Mouse (Mus musculus) hindbrain, embryonic 12.5 days (tissue): ENCODE measurements around the gene Bnc2. TPM values are rescaled to one million over a fixed set of nuclear protein-coding genes. Genes with fewer than 3 reads are reported as not detected.

ENCODE experiments used
- ATAC-seq: fragments of 200-750 bp; cut with Nextera tagmentation; 2 replicates; pipeline ENCODE4 v1.8.0; 2017; ENCODE audit warnings: moderate TSS enrichment; ENCODE audit not compliant: low FRiP score
- H3K27ac ChIP-seq: fragments of 300-500 bp; sonication (generic); 2 replicates; pipeline ENCODE4 v1.5.1; 2016; ENCODE audit warnings: mild to moderate bottlenecking
- H3K27me3 ChIP-seq: fragments of 300-500 bp; sonication (generic); 2 replicates; pipeline ENCODE4 v1.6.1; 2016; ENCODE audit warnings: mild to moderate bottlenecking
- H3K36me3 ChIP-seq: fragments of 300-500 bp; sonication (generic); 2 replicates; pipeline ENCODE4 v1.6.1; 2016; ENCODE audit warnings: mild to moderate bottlenecking
- H3K4me1 ChIP-seq: fragments of 300-500 bp; sonication (generic); 2 replicates; pipeline ENCODE4 v1.6.1; 2016
- H3K4me2 ChIP-seq: fragments of 300-500 bp; sonication (generic); replicated peaks from 2 replicates; pipeline ENCODE4 v1.6.1; 2016; ENCODE audit warnings: mild to moderate bottlenecking
- H3K4me3 ChIP-seq: fragments of 300-500 bp; sonication (generic); 2 replicates; pipeline ENCODE4 v1.5.1; 2016; ENCODE audit warnings: mild to moderate bottlenecking
- H3K9ac ChIP-seq: fragments of 300-500 bp; sonication (generic); 2 replicates; pipeline ENCODE4 v1.6.1; 2016; ENCODE audit warnings: mild to moderate bottlenecking, moderate library complexity
- H3K9me3 ChIP-seq: fragments of 300-500 bp; sonication (generic); replicated peaks from 2 replicates; pipeline ENCODE4 v1.6.1; 2016; ENCODE audit warnings: mild to moderate bottlenecking
- WGBS: fragments of 180-500 bp; shearing (Covaris S2); methylation state at CpG from one replicate; pipeline ENCODE4 v1.1.7; 2016; 5-methylcytosine and 5-hydroxymethylcytosine counted together
- polyA plus RNA-seq: library from polyadenylated mRNA; unstranded; fragments of >200 nt; fragmentation: Nextera tagmentation; extraction: Ambion mirVana; gene quantifications from 2 replicates; pipeline ENCODE4 v1.2.1, GENCODE M21; 2016

Bnc2 gene
- polyA plus RNA-seq, 1 experiment from 2014 or later = 19.2 TPM

- WGBS = 51% methylated on average over 8 of the region's 8 CpGs
- H3K9me3 ChIP-seq = no peaks in the 10 kb centered on the region
- 0 out of 2 replicates have a peak overlapping the region, but pooled peaks have one; percentile 25 for H3K27ac ChIP-seq
- H3K4me1 ChIP-seq = peaks cover 8% of the 10 kb centered on the region
- H3K27me3 ChIP-seq = no peaks in the 10 kb centered on the region
- no peak overlapping the region for H3K9ac ChIP-seq
- no peak overlapping the region for H3K4me3 ChIP-seq
- ATAC-seq = no peak
- H3K36me3 ChIP-seq = no peaks in the 10 kb centered on the region
- H3K4me2 ChIP-seq = no peak overlapping the region
Measured at GRCm38 (mm10) chr4:84362337-84362823, 312.7 kb downstream of the Bnc2 start.

- 61% methylated on average over 5 of the region's 5 CpGs for WGBS
- Histone ChIP-seq H3K9ac (no peak overlapping the region), H3K4me3 (no peak overlapping the region), H3K36me3 (no peaks in the 10 kb centered on the region), H3K27me3 (no peaks in the 10 kb centered on the region), H3K4me2 (no peak overlapping the region), H3K27ac (no peak overlapping the region), H3K4me1 (peaks cover 16% of the 10 kb centered on the region), H3K9me3 (no peaks in the 10 kb centered on the region)
- ATAC-seq = no peak
Measured at GRCm38 (mm10) chr4:84361165-84361564, 313.9 kb downstream of the Bnc2 start.

DNA sequence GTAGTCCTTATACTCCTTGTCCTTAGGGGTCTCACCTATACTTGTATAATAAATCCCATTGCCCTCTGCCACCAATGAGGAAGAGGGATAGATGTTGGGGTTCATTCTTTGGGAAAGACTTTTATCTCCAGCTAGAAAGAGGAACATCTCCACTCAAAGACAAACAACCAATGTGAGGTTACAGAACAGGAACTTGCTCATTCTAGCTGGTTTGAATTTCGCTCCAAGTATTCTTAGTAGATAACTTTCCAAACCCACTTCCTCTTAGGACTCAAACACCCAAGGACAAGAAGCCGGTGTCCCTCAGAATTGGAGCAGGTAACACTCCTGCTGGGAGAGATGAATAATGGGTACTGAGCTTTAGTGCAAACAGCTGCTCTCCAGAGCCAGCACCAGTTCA lies 315.1 kb downstream of the Bnc2 start:
- WGBS = 87% methylated on average over 2 of the region's 2 CpGs
- Histone ChIP-seq H3K9me3 (no peaks in the 10 kb centered on the region), H3K4me2 (no peak overlapping the region), H3K9ac (no peak overlapping the region), H3K27ac (no peak overlapping the region), H3K27me3 (no peaks in the 10 kb centered on the region), H3K4me3 (no peak overlapping the region), H3K4me1 (peaks cover 20% of the 10 kb centered on the region), H3K36me3 (no peaks in the 10 kb centered on the region)
- no peak for ATAC-seq

GRCm38 (mm10) chr4:84358204-84358603 lies 316.9 kb downstream of the Bnc2 start:
- no peaks in the 10 kb centered on the region for H3K27me3 ChIP-seq
- no peak overlapping the region for H3K4me3 ChIP-seq
- H3K27ac ChIP-seq = no peak overlapping the region; the same call in 1 of the 2 replicates
- H3K9me3 ChIP-seq = no peaks in the 10 kb centered on the region
- no peak for ATAC-seq
- 27% methylated on average over 2 of the region's 2 CpGs for WGBS
- peaks cover 20% of the 10 kb centered on the region for H3K4me1 ChIP-seq
- no peak overlapping the region for H3K4me2 ChIP-seq
- no peak overlapping the region for H3K9ac ChIP-seq
- no peaks in the 10 kb centered on the region for H3K36me3 ChIP-seq

DNA sequence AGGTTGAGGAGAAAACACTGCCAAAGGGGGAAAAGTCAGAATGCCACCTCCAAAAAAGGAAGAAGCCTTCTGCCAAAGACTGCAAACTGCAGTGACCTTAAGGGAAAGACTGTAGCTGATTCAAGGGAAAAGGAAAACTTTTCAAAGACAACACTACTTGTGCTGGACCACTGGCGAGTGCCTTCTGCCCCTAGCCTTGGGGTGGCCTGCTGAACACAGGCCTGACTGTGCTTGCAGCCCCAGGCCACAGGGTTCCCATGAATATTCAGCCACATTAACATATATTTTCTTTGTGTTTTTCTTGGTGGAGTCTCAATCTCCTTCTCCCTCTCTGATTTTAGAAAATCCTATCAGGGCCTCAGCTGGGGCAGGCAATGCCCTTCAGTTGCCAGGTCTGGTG lies 317.7 kb downstream of the Bnc2 start:
- Histone ChIP-seq H3K4me2 (no peak overlapping the region), H3K36me3 (no peaks in the 10 kb centered on the region), H3K9ac (no peak overlapping the region), H3K4me1 (peaks cover 20% of the 10 kb centered on the region), H3K9me3 (no peaks in the 10 kb centered on the region), H3K27ac (peak overlapping the region; percentile 62), H3K27me3 (no peaks in the 10 kb centered on the region), H3K4me3 (no peak overlapping the region)
- peak; percentile 78 for ATAC-seq
- WGBS = 13% methylated on average over 1 of the region's 1 CpGs

GRCm38 (mm10) chr4:84356468-84357153 lies 318.5 kb downstream of the Bnc2 start:
- 17% methylated on average over 8 of the region's 8 CpGs for WGBS
- no peaks in the 10 kb centered on the region for H3K27me3 ChIP-seq
- no peak overlapping the region for H3K9ac ChIP-seq
- peak; percentile 76 for ATAC-seq
- peaks cover 16% of the 10 kb centered on the region for H3K4me1 ChIP-seq
- no peaks in the 10 kb centered on the region for H3K9me3 ChIP-seq
- no peak overlapping the region for H3K4me2 ChIP-seq
- H3K27ac ChIP-seq = peak overlapping the region; percentile 73
- H3K4me3 ChIP-seq = no peak overlapping the region
- H3K36me3 ChIP-seq = no peaks in the 10 kb centered on the region

DNA sequence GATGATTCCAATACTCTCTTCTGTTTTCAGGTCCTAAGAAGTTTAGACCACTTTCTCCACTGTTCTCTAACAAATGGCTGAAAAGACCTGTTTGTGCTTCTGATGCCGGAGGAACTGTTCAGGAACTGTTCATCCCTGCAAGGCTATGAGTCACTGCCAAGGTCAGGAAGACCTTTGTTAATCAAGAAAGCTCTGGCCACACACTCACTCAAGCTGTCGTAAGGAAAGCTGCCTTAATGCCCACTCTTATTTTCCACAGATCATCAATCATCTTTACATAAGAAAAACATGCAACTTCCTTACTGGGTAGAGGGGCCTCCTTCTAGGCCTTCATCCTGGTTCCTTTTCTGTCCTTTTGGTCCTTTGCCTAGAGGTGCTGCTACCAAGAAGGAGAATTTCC lies 322.4 kb downstream of the Bnc2 start:
- Histone ChIP-seq H3K4me2 (no peak overlapping the region), H3K4me1 (peaks cover 16% of the 10 kb centered on the region), H3K36me3 (no peaks in the 10 kb centered on the region), H3K27me3 (no peaks in the 10 kb centered on the region), H3K9me3 (no peaks in the 10 kb centered on the region), H3K27ac (no peak overlapping the region), H3K4me3 (no peak overlapping the region), H3K9ac (no peak overlapping the region)
- ATAC-seq = no peak
- WGBS = 38% methylated on average over 2 of the region's 2 CpGs

GRCm38 (mm10) chr4:84349536-84349935 lies 325.5 kb downstream of the Bnc2 start:
- 68% methylated on average over 5 of the region's 5 CpGs for WGBS
- H3K9ac ChIP-seq = no peak overlapping the region
- H3K4me2 ChIP-seq = no peak overlapping the region
- no peaks in the 10 kb centered on the region for H3K36me3 ChIP-seq
- no peaks in the 10 kb centered on the region for H3K4me1 ChIP-seq
- no peaks in the 10 kb centered on the region for H3K9me3 ChIP-seq
- ATAC-seq = no peak
- H3K4me3 ChIP-seq = no peak overlapping the region
- no peak overlapping the region for H3K27ac ChIP-seq
- H3K27me3 ChIP-seq = no peaks in the 10 kb centered on the region

- H3K9me3 ChIP-seq = no peaks in the 10 kb centered on the region
- 55% methylated on average over 4 of the region's 4 CpGs for WGBS
Measured at GRCm38 (mm10) chr4:84339172-84339571, 335.9 kb downstream of the Bnc2 start.

DNA sequence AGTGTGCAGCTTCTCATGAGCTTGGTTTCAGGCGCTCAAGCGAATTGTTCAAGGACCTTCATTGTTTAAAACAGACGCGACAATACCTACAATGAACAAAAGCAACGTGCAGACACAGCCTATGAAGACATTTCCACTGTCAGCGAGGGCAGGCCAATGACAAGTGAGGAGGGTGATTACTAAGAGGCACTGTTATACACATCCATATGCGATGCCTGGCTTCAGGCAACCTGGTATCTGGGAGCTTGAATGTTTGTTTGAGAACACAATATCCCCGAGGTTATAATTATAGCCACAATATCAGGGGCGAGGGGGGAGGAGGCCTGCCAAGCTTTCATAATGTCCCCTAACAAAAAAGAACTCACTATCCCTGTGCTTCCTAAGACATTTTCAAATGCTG lies 343.1 kb downstream of the Bnc2 start:
- H3K4me2 ChIP-seq = no peak overlapping the region
- no peaks in the 10 kb centered on the region for H3K9me3 ChIP-seq
- H3K9ac ChIP-seq = no peak overlapping the region
- 53% methylated on average over 9 of the region's 9 CpGs for WGBS
- 0 out of 2 replicates have a peak, but pooled peaks cover 2% of the 10 kb centered on the region for H3K27me3 ChIP-seq
- H3K4me1 ChIP-seq = peaks cover 5% of the 10 kb centered on the region
- H3K4me3 ChIP-seq = no peak overlapping the region
- no peaks in the 10 kb centered on the region for H3K36me3 ChIP-seq
- ATAC-seq = no peak
- H3K27ac ChIP-seq = no peak overlapping the region

More at GRCm38 (mm10) chr4:84339172-84339571, 335.9 kb downstream of the Bnc2 start:
- no peak overlapping the region for H3K4me3 ChIP-seq
- no peaks in the 10 kb centered on the region for H3K4me1 ChIP-seq
- H3K36me3 ChIP-seq = no peaks in the 10 kb centered on the region
- ATAC-seq = no peak
- H3K4me2 ChIP-seq = no peak overlapping the region
- no peaks in the 10 kb centered on the region for H3K27me3 ChIP-seq
- no peak overlapping the region for H3K9ac ChIP-seq
- no peak overlapping the region for H3K27ac ChIP-seq

- Histone ChIP-seq H3K4me3 (no peak overlapping the region), H3K9ac (no peak overlapping the region), H3K27ac (no peak overlapping the region), H3K4me1 (peaks cover 5% of the 10 kb centered on the region), H3K4me2 (no peak overlapping the region), H3K9me3 (no peaks in the 10 kb centered on the region), H3K36me3 (no peaks in the 10 kb centered on the region), H3K27me3 (0 out of 2 replicates have a peak, but pooled peaks cover 2% of the 10 kb centered on the region)
- ATAC-seq = no peak
- WGBS = 51% methylated on average over 3 of the region's 3 CpGs
Measured at GRCm38 (mm10) chr4:84331450-84331849, 343.6 kb downstream of the Bnc2 start.

GRCm38 (mm10) chr4:84330509-84330908 lies 344.6 kb downstream of the Bnc2 start:
- Histone ChIP-seq H3K4me3 (no peak overlapping the region), H3K27ac (no peak overlapping the region), H3K9ac (no peak overlapping the region), H3K4me2 (no peak overlapping the region), H3K9me3 (no peaks in the 10 kb centered on the region), H3K4me1 (peaks cover 5% of the 10 kb centered on the region), H3K27me3 (0 out of 2 replicates have a peak, but pooled peaks cover 2% of the 10 kb centered on the region), H3K36me3 (no peaks in the 10 kb centered on the region)
- WGBS = 91% methylated on average over 4 of the region's 4 CpGs
- no peak for ATAC-seq

- Histone ChIP-seq H3K4me1 (peaks cover 5% of the 10 kb centered on the region), H3K9me3 (no peaks in the 10 kb centered on the region), H3K27ac (no peak overlapping the region), H3K4me2 (no peak overlapping the region), H3K27me3 (0 out of 2 replicates have a peak, but pooled peaks cover 2% of the 10 kb centered on the region), H3K36me3 (no peaks in the 10 kb centered on the region), H3K9ac (no peak overlapping the region), H3K4me3 (no peak overlapping the region)
- 80% methylated on average over 5 of the region's 5 CpGs for WGBS
- ATAC-seq = no peak
Measured at GRCm38 (mm10) chr4:84329651-84330050, 345.4 kb downstream of the Bnc2 start.
